ENCODE assay signal across 20 mouse cellular contexts in the genomic region with DNA sequence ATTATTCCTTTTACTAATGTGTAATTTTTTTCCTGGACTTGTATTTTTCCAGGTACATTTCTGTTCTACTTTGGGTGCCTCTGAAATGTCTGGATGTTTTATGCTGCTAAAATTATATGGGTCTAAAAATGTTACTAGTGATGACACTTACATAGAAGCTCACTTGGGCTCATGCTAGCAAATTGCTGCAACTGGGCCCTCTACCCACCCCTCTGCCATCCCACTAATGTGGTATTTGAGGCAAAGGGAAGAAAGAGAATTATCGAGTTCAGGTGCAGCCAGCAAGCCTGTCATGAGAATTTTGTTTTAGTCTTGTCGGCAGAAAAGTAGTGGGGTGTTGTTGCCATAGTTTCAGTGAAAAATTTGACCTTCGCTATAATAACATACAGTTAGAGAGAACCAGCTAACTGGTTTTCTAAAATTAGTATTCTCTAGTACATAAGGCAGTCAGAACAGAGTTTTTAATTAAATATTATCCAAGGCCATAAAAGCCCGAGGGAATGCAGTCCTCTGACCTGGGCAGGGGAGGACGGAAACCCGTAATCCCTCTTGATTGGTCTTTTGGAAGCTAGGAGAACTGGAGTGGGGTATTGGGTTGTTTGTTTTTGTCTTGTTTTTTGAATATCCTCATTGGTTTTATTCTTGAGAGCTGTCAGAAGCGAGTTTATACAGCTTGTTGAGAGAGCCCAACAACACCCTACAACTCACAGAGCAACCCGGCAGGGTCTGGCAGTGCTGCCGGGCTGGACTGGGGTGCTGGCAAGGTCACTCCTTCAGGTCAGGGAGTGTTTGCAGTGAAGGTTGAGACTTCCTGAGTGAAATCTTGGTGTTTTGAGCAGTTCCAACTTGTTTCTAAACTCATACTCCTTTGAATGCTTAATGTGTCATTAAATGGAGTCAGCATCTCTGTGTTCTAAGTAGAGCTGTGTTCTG. TPM values are rescaled to one million over a fixed set of nuclear protein-coding genes. Genes with fewer than 3 reads are reported as not detected.
DNase-seq lines count a peak whose midpoint lies in the region; ATAC-seq and TF ChIP-seq lines count a peak whose summit lies in the region.
"Had no signal": no experiment of that assay in that cellular context is flagged by ENCODE, and none has a peak within 500 bp of the region (broad histone marks: within the 10 kb centered on the region; RNA-seq: fewer than 3 reads in every experiment).

No protein-coding gene starts in this region.

- TF ChIP-seq EP300 in heart, adult 2 months (IDR thresholded peaks at IDR 0.05; ENCODE audit: insufficient read depth, low read depth, low read length) = no peak

- intact Hi-C loops in heart, adult 2 months (cut with DNase I) = no loop called here
- intact Hi-C loops in heart, postnatal 10 days (cut with DNase I) = loop anchor here (5.0 kb wide), 1 partner anchor 88 kb away; no protein-coding TSS in a partner anchor

- no peak overlapping the region for H3K9ac ChIP-seq in heart, adult 2 months (ENCODE audit: low read depth, low read length)
- H3K9ac ChIP-seq in intestine, embryonic 15.5 days = no peak overlapping the region
- H3K9ac ChIP-seq in heart, embryonic 11.5 days (ENCODE audit: low read depth, low read length) = no peak overlapping the region
- H3K9ac ChIP-seq in midbrain, embryonic 16.5 days (ENCODE audit: low read depth, low read length) = no peak overlapping the region
- H3K9ac ChIP-seq: embryonic facial prominence, embryonic 15.5 days; hindbrain, embryonic 13.5 days; liver, embryonic 13.5 days; lung, embryonic 15.5 days; stomach, embryonic 15.5 days had no signal

- peaks cover 33% of the 10 kb centered on the region for H3K36me3 ChIP-seq in heart, adult 2 months (ENCODE audit: control insufficient read depth, insufficient read depth, low read length)
- no peaks in the 10 kb centered on the region for H3K36me3 ChIP-seq in intestine, embryonic 15.5 days
- no peaks in the 10 kb centered on the region for H3K36me3 ChIP-seq in heart, embryonic 11.5 days (ENCODE audit: control insufficient read depth, insufficient read depth, low read length)
- no peaks in the 10 kb centered on the region for H3K36me3 ChIP-seq in midbrain, embryonic 16.5 days (ENCODE audit: control insufficient read depth, insufficient read depth, low read length)
- H3K36me3 ChIP-seq: embryonic facial prominence, embryonic 15.5 days; hindbrain, embryonic 13.5 days; liver, embryonic 13.5 days; lung, embryonic 15.5 days; stomach, embryonic 15.5 days had no signal

- peak in 1 of 2 experiments; percentile 31 for DNase-seq in heart, adult 2 months
- DNase-seq in heart, postnatal 10 days = no peak
- peak; percentile 59 to 82 for DNase-seq in kidney, adult 8-10 months
- DNase-seq in kidney, postnatal 25 days = peak; percentile 52 to 79
- DNase-seq: adrenal gland, postnatal 36 days; cerebellum, postnatal 10 days; embryo, embryonic 11 days; heart, postnatal 14 days; liver, embryonic 13.5 days; spleen, adult 18-20 months; thymus, adult 2 months had no signal

- no peaks in the 10 kb centered on the region for H3K27me3 ChIP-seq in heart, adult 2 months (ENCODE audit: control insufficient read depth, insufficient read depth, low read length)
- no peaks in the 10 kb centered on the region for H3K27me3 ChIP-seq in intestine, embryonic 15.5 days (replicated peaks)
- no peaks in the 10 kb centered on the region for H3K27me3 ChIP-seq in heart, embryonic 11.5 days (ENCODE audit: control insufficient read depth, insufficient read depth, low read length)
- no peaks in the 10 kb centered on the region for H3K27me3 ChIP-seq in midbrain, embryonic 16.5 days (ENCODE audit: control insufficient read depth, insufficient read depth, low read depth, low read length)
- H3K27me3 ChIP-seq: embryonic facial prominence, embryonic 15.5 days; hindbrain, embryonic 13.5 days; liver, embryonic 13.5 days; lung, embryonic 15.5 days; Patski; stomach, embryonic 15.5 days had no signal

- H3K4me1 ChIP-seq in heart, adult 2 months (ENCODE audit: control insufficient read depth, insufficient read depth, low read length) = peaks cover 24% of the 10 kb centered on the region
- H3K4me1 ChIP-seq in intestine, embryonic 15.5 days (replicated peaks) = peaks cover 18% of the 10 kb centered on the region
- H3K4me1 ChIP-seq in heart, embryonic 11.5 days (ENCODE audit: control insufficient read depth, insufficient read depth, low read length) = peaks cover 18% of the 10 kb centered on the region
- H3K4me1 ChIP-seq in midbrain, embryonic 16.5 days (ENCODE audit: control insufficient read depth, insufficient read depth, low read length) = peaks cover 2% of the 10 kb centered on the region; the same call in 1 of the 2 replicates

- peak; percentile 66; the same call in 1 of the 2 replicates for ATAC-seq in intestine, embryonic 15.5 days
- no peak for ATAC-seq in heart, embryonic 11.5 days (replicated peaks; ENCODE audit: insufficient number of reproducible peaks, low FRiP score, low TSS enrichment)
- no peak for ATAC-seq in midbrain, embryonic 16.5 days
- ATAC-seq: activated CD4-positive, CD25-positive, alpha-beta regulatory T cell, adult 4 months; Patski had no signal

- peaks cover 3% of the 10 kb centered on the region for H3K79me2 ChIP-seq in heart, adult 2 months (replicated peaks; ENCODE audit: control insufficient read depth, insufficient read depth, low read length)

- no peak for TF ChIP-seq CTCF in heart, adult 2 months (IDR thresholded peaks at IDR 0.05)

- peak overlapping the region; percentile 55 for H3K27ac ChIP-seq in heart, adult 2 months
- H3K27ac ChIP-seq in intestine, embryonic 15.5 days = no peak overlapping the region
- H3K27ac ChIP-seq in heart, embryonic 11.5 days (ENCODE audit: low read depth, low read length) = no peak overlapping the region
- H3K27ac ChIP-seq in midbrain, embryonic 16.5 days (ENCODE audit: low read length) = no peak overlapping the region
- H3K27ac ChIP-seq: embryonic facial prominence, embryonic 15.5 days; hindbrain, embryonic 13.5 days; liver, embryonic 13.5 days; lung, embryonic 15.5 days; stomach, embryonic 15.5 days had no signal

- no peak for TF ChIP-seq POLR2A in heart, adult 2 months (IDR thresholded peaks at IDR 0.05; ENCODE audit: insufficient read depth, low read depth, low read length)

- H3K9me3 ChIP-seq in intestine, embryonic 15.5 days = no peaks in the 10 kb centered on the region
- H3K9me3 ChIP-seq in heart, embryonic 11.5 days (replicated peaks; ENCODE audit: control insufficient read depth, low read length) = no peaks in the 10 kb centered on the region
- no peaks in the 10 kb centered on the region for H3K9me3 ChIP-seq in midbrain, embryonic 16.5 days (replicated peaks; ENCODE audit: control insufficient read depth, low read length, poor library complexity, severe bottlenecking)
- H3K9me3 ChIP-seq: embryonic facial prominence, embryonic 15.5 days; hindbrain, embryonic 13.5 days; liver, embryonic 13.5 days; lung, embryonic 15.5 days; stomach, embryonic 15.5 days had no signal

- H3K4me3 ChIP-seq in heart, adult 2 months = no peak overlapping the region
- H3K4me3 ChIP-seq in intestine, embryonic 15.5 days (replicated peaks) = no peak overlapping the region
- no peak overlapping the region for H3K4me3 ChIP-seq in heart, embryonic 11.5 days (ENCODE audit: low read depth, low read length)
- no peak overlapping the region for H3K4me3 ChIP-seq in midbrain, embryonic 16.5 days (ENCODE audit: low read depth, low read length)
- H3K4me3 ChIP-seq: embryonic facial prominence, embryonic 15.5 days; hindbrain, embryonic 13.5 days; liver, embryonic 13.5 days; lung, embryonic 15.5 days; stomach, embryonic 15.5 days had no signal

- WGBS in heart, adult 2 months = 61% methylated on average over 9 of the region's 9 CpGs
- WGBS in intestine, embryonic 15.5 days = 45% methylated on average over 9 of the region's 9 CpGs
- WGBS in heart, embryonic 11.5 days (ENCODE audit: insufficient replicate concordance) = 76% methylated on average over 9 of the region's 9 CpGs
- 76% methylated on average over 9 of the region's 9 CpGs for WGBS in midbrain, embryonic 16.5 days

- H3K4me2 ChIP-seq in intestine, embryonic 15.5 days (replicated peaks) = no peak overlapping the region; the same call in 1 of the 2 replicates
- H3K4me2 ChIP-seq in heart, embryonic 11.5 days = no peak overlapping the region
- no peak overlapping the region for H3K4me2 ChIP-seq in midbrain, embryonic 16.5 days (ENCODE audit: low read length)
- H3K4me2 ChIP-seq: embryonic facial prominence, embryonic 15.5 days; hindbrain, embryonic 13.5 days; liver, embryonic 13.5 days; lung, embryonic 15.5 days; stomach, embryonic 15.5 days had no signal

RNA-seq across cellular contexts. Expression of a gene that starts 41.5 kb away (rescaled TPM):
- total RNA-seq in heart, adult 2 months (2021) = 10 to 100 TPM; 37.9 to 47.6 TPM
- polyA plus RNA-seq in heart, adult 2 months (2012; rRNA removed) = 14.0 and 32.8 TPM in 2 replicates
- total RNA-seq in heart, postnatal 10 days (2021) = 10 to 100 TPM; 66.2 TPM
- polyA plus RNA-seq in intestine, embryonic 15.5 days (2015; fragmentation: Nextera tagmentation; extraction: Ambion mirVana) = 8.4 and 9.0 TPM in 2 replicates
- 14.3 and 16.7 TPM in 2 replicates for polyA plus RNA-seq in heart, embryonic 11.5 days (2014; fragmentation: Nextera tagmentation; extraction: Ambion mirVana)
- polyA plus RNA-seq in midbrain, embryonic 16.5 days (2015; fragmentation: Nextera tagmentation; extraction: Ambion mirVana) = 4.2 and 4.5 TPM in 2 replicates

Comparison
In these comparisons a context has a peak if more than half of its experiments do, and no peak if none do; other contexts are left out.
1. DNase-seq: peak in kidney, adult 8-10 months (2 of 2) and kidney, postnatal 25 days (2 of 2); none in heart, postnatal 10 days (0 of 2).